Mouse (Mus musculus) kidney, adult 10 weeks (tissue): Measurements from ENCODE around the gene Ext2. TPM values are rescaled to one million over a fixed set of nuclear protein-coding genes. Genes with fewer than 3 reads are reported as not detected.

Experiments
- polyA plus RNA-seq: library from polyadenylated mRNA; stranded (reverse); fragments of 350-450 nt; fragmentation: Illumina TruSeq; extraction: RNeasy Lipid Tissue Mini Kit (QIAGEN cat#74804); gene quantifications from one replicate; pipeline ENCODE4 v1.2.3, GENCODE M21; 2014; ENCODE audit warnings: low read depth, low replicate concordance

Gene Ext2
- 25.3 TPM for polyA plus RNA-seq

GRCm38 (mm10) chr2:93822045-93822749 is at the start of gene Ext2:
Gene Ext2, minus strand, starts transcription at chr2:93822568.

GRCm38 (mm10) chr2:93869107-93869600 is 46.8 kb upstream of the Ext2 start, which contains the start of gene Accsl:
Gene Accsl, minus strand, starts transcription at chr2:93869157.

GRCm38 (mm10) chr2:93849505-93850089 is 27.2 kb upstream of the Ext2 start, which contains the start of gene Accs:
Gene Accs, minus strand, starts transcription at chr2:93849943.

Other genes starting within 250 kb of the Ext2 start
- gene Alx4, start 180.2 kb downstream of the Ext2 start, polyA plus RNA-seq = 0.16 TPM
- 2.2 TPM for gene Accs, start 27.4 kb upstream of the Ext2 start, polyA plus RNA-seq
- not detected for gene Accsl, start 46.6 kb upstream of the Ext2 start, polyA plus RNA-seq
- gene Gm13889, start 134.6 kb upstream of the Ext2 start, polyA plus RNA-seq = not detected
- not detected for gene Gm27027, start 173.8 kb upstream of the Ext2 start, polyA plus RNA-seq
- 18.3 TPM for gene Alkbh3, start 188.2 kb upstream of the Ext2 start, polyA plus RNA-seq